Comparison of ENCODE assay signal across 8 mouse cellular contexts in genomic region chr16:23982891-23983588, GRCm38 (mm10). TPM values are rescaled to one million over a fixed set of nuclear protein-coding genes. Genes with fewer than 3 reads are reported as not detected.
A peak's percentile ranks its signal among the peaks of the same experiment; 100 is the strongest.
DNase-seq lines count a peak whose midpoint lies in the region; ATAC-seq and TF ChIP-seq lines count a peak whose summit lies in the region.
"Had no signal": no experiment of that assay in that cellular context is flagged by ENCODE, and none has a peak within 500 bp of the region (broad histone marks: within the 10 kb centered on the region; RNA-seq: fewer than 3 reads in every experiment).

No protein-coding gene starts in this region.

- no peaks in the 10 kb centered on the region for H3K36me3 ChIP-seq in intestine, embryonic 16.5 days (ENCODE audit: control insufficient read depth, insufficient read depth, low read length)
- H3K36me3 ChIP-seq in limb, embryonic 14.5 days (ENCODE audit: control insufficient read depth, insufficient read depth, low read length): no peaks in the 10 kb centered on the region
- no peaks in the 10 kb centered on the region for H3K36me3 ChIP-seq in stomach, embryonic 16.5 days (ENCODE audit: control insufficient read depth, insufficient read depth, low read length)

- no peak for TF ChIP-seq POLR2A in limb, embryonic 14.5 days (IDR thresholded peaks at IDR 0.05; ENCODE audit: borderline replicate concordance, extremely low read depth, insufficient read depth, insufficient read length)

- peak; percentile 72 to 74 for DNase-seq in adrenal gland, adult 18-20 months (ENCODE audit: low spot score in 2 of 2)
- peak; percentile 90 to 95 for DNase-seq in cerebellum, postnatal 25 days
- peak; percentile 83 for DNase-seq in gastrocnemius, postnatal 25 days
- no peak for DNase-seq in limb, embryonic 14.5 days (ENCODE audit: low spot score)
- peak; percentile 46 to 57 for DNase-seq in natural killer cell, adult 2 months (ENCODE audit: low spot score in 2 of 2)

- H3K4me1 ChIP-seq in intestine, embryonic 16.5 days (ENCODE audit: control insufficient read depth, insufficient read depth, low read length): peaks cover 33% of the 10 kb centered on the region
- peaks cover 39% of the 10 kb centered on the region for H3K4me1 ChIP-seq in limb, embryonic 14.5 days (ENCODE audit: control insufficient read depth, insufficient read depth, low read length)
- H3K4me1 ChIP-seq in stomach, embryonic 16.5 days (ENCODE audit: control insufficient read depth, insufficient read depth, low read length): peaks cover 26% of the 10 kb centered on the region

- peak; percentile 7; the same call in 1 of the 2 replicates for ATAC-seq in intestine, embryonic 16.5 days
- ATAC-seq in limb, embryonic 14.5 days (ENCODE audit: low FRiP score, low read depth): no peak
- ATAC-seq in stomach, embryonic 16.5 days (ENCODE audit: insufficient read depth, low FRiP score): no peak

- H3K27me3 ChIP-seq in intestine, embryonic 16.5 days (replicated peaks; ENCODE audit: control insufficient read depth, insufficient read depth, low read length): no peaks in the 10 kb centered on the region; the same call in 1 of the 2 replicates
- H3K27me3 ChIP-seq in limb, embryonic 14.5 days (ENCODE audit: control insufficient read depth, insufficient read depth, low read length): peaks cover 21% of the 10 kb centered on the region
- H3K27me3 ChIP-seq in stomach, embryonic 16.5 days (ENCODE audit: control insufficient read depth, insufficient read depth, low read length): 0 out of 2 replicates have a peak, but pooled peaks cover 3% of the 10 kb centered on the region

- H3K9me3 ChIP-seq in intestine, embryonic 16.5 days (ENCODE audit: control insufficient read depth, low read length): no peaks in the 10 kb centered on the region
- H3K9me3 ChIP-seq in limb, embryonic 14.5 days (ENCODE audit: control insufficient read depth, low read length): no peaks in the 10 kb centered on the region
- H3K9me3 ChIP-seq in stomach, embryonic 16.5 days (replicated peaks; ENCODE audit: control insufficient read depth, low read length): no peaks in the 10 kb centered on the region

- H3K4me3 ChIP-seq in intestine, embryonic 16.5 days (ENCODE audit: low read length): peak overlapping the region; percentile 45
- H3K4me3 ChIP-seq in limb, embryonic 14.5 days (replicated peaks; ENCODE audit: low read length): peak overlapping the region; percentile 41
- peak overlapping the region; percentile 43 for H3K4me3 ChIP-seq in stomach, embryonic 16.5 days (replicated peaks; ENCODE audit: low read length)

- H3K9ac ChIP-seq in intestine, embryonic 16.5 days (ENCODE audit: low read depth, low read length): peak overlapping the region; percentile 50
- H3K9ac ChIP-seq in limb, embryonic 14.5 days (ENCODE audit: low read depth, low read length, severe bottlenecking): no peak overlapping the region
- peak overlapping the region; percentile 57 for H3K9ac ChIP-seq in stomach, embryonic 16.5 days (ENCODE audit: low read length)

- peak overlapping the region; percentile 20; the same call in 1 of the 2 replicates for H3K27ac ChIP-seq in intestine, embryonic 16.5 days (ENCODE audit: low read length)
- no peak overlapping the region for H3K27ac ChIP-seq in limb, embryonic 14.5 days (replicated peaks; ENCODE audit: low read depth, low read length)
- H3K27ac ChIP-seq in stomach, embryonic 16.5 days (ENCODE audit: low read length): peak overlapping the region; percentile 78

- WGBS in intestine, embryonic 16.5 days: under 1% methylated on average over 33 of the region's 33 CpGs
- under 1% methylated on average over 33 of the region's 33 CpGs for WGBS in limb, embryonic 14.5 days
- WGBS in stomach, embryonic 16.5 days: 1% methylated on average over 33 of the region's 33 CpGs

- H3K4me2 ChIP-seq in intestine, embryonic 16.5 days (ENCODE audit: low read depth, low read length): peak overlapping the region; percentile 76
- H3K4me2 ChIP-seq in limb, embryonic 14.5 days (replicated peaks; ENCODE audit: low read depth, low read length, severe bottlenecking): peak overlapping the region; percentile 82
- peak overlapping the region; percentile 99 for H3K4me2 ChIP-seq in stomach, embryonic 16.5 days (ENCODE audit: low read depth, low read length)

RNA-seq across cellular contexts. Expression of gene Gm37419, which starts 5.2 kb away (rescaled TPM):
- total RNA-seq in adrenal gland, adult 18-20 months (2021): not detected
- total RNA-seq in gastrocnemius, postnatal 25 days (2021): not detected
- not detected in 2 replicates for polyA plus RNA-seq in intestine, embryonic 16.5 days (2015; fragmentation: Nextera tagmentation; extraction: Ambion mirVana)
- polyA plus RNA-seq in limb, embryonic 14.5 days (2012; rRNA removed): not detected in 2 replicates
- not detected in 2 replicates for polyA plus RNA-seq in limb, embryonic 14.5 days (2014; fragmentation: Nextera tagmentation; extraction: Ambion mirVana)
- polyA plus RNA-seq in stomach, embryonic 16.5 days (2015; fragmentation: Nextera tagmentation; extraction: Ambion mirVana): not detected in 2 replicates
- polyA plus RNA-seq: large intestine, adult 2 months had no signal

RNA-seq across cellular contexts. Expression of gene Bcl6, which starts 5.6 kb away (rescaled TPM):
- total RNA-seq in adrenal gland, adult 18-20 months (2021): 10 to 100 TPM; 43.5 to 54.8 TPM
- total RNA-seq in gastrocnemius, postnatal 25 days (2021): 10 to 100 TPM; 36.6 to 68.3 TPM
- 1.2 TPM in 2 replicates for polyA plus RNA-seq in intestine, embryonic 16.5 days (2015; fragmentation: Nextera tagmentation; extraction: Ambion mirVana)
- polyA plus RNA-seq in limb, embryonic 14.5 days (2012; rRNA removed): 10.8 and 11.9 TPM in 2 replicates
- 2.5 and 2.7 TPM in 2 replicates for polyA plus RNA-seq in limb, embryonic 14.5 days (2014; fragmentation: Nextera tagmentation; extraction: Ambion mirVana)
- 1.3 and 1.5 TPM in 2 replicates for polyA plus RNA-seq in stomach, embryonic 16.5 days (2015; fragmentation: Nextera tagmentation; extraction: Ambion mirVana)

RNA-seq across cellular contexts. Expression of gene Rtp2, which starts 50.8 kb away (rescaled TPM):
- not detected for total RNA-seq in adrenal gland, adult 18-20 months (2021)
- not detected for total RNA-seq in gastrocnemius, postnatal 25 days (2021)
- not detected in 2 replicates for polyA plus RNA-seq in intestine, embryonic 16.5 days (2015; fragmentation: Nextera tagmentation; extraction: Ambion mirVana)
- not detected in 2 replicates for polyA plus RNA-seq in limb, embryonic 14.5 days (2012; rRNA removed)
- polyA plus RNA-seq in limb, embryonic 14.5 days (2014; fragmentation: Nextera tagmentation; extraction: Ambion mirVana): not detected in 2 replicates
- polyA plus RNA-seq in stomach, embryonic 16.5 days (2015; fragmentation: Nextera tagmentation; extraction: Ambion mirVana): not detected in 2 replicates
- polyA plus RNA-seq: large intestine, adult 2 months had no signal
